Mouse (Mus musculus): ENCODE results near the gene Basp1.
"Not testable (repeated sequence)": the region's sequence is repeated elsewhere in the genome, so short reads cannot be mapped to it uniquely, and the experiment has no call there.

DNA sequence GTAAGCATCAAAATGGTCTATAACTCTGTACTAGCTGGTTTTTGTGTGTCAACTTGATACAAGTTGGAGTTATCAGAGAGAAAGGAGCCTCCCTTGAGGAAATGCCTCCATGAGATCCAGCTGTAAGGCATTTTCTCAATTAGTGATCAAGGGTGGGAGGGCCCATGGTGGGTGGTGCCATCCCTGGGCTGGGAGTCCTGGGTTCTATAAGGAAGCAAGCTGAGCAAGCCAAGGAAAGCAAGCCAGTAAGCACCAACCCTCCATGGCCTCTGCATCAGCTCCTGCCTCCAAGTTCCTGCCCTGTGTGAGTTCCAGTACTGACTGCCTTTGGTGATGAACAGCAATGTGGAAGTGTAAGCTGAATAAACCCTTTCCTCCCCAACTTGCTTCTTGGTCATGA, 49.5 kb upstream of the Basp1 start:
- not testable (repeated sequence) for TF ChIP-seq CTCF (IDR thresholded peaks at IDR 0.05; ENCODE audit: control insufficient read depth, insufficient read depth, low read length); POLR2A (IDR thresholded peaks at IDR 0.05; ENCODE audit: borderline replicate concordance, control insufficient read depth, low read depth, low read length)
